Mouse (Mus musculus) neural tube, embryonic 11.5 days (tissue): ENCODE data around the gene Rbfox1. TPM values are rescaled to one million over a fixed set of nuclear protein-coding genes. Genes with fewer than 3 reads are reported as not detected.

ENCODE experiments used
- ATAC-seq: fragments of 200-750 bp; cut with Nextera tagmentation; 2 replicates; pipeline ENCODE4 v1.8.0; 2017; ENCODE audit warnings: moderate number of reproducible peaks, mild to moderate bottlenecking, moderate TSS enrichment, moderate library complexity; ENCODE audit not compliant: insufficient read depth, low FRiP score, low TSS enrichment
- DNase-seq: peaks from one replicate; pipeline ENCODE4 v3.0.0-alpha.2; 2015; ENCODE audit warnings: low spot score
- H3K27ac ChIP-seq: fragments of 300-500 bp; sonication (generic); 2 replicates; pipeline ENCODE4 v1.5.1; 2014; ENCODE audit warnings: low read depth, mild to moderate bottlenecking, low read length
- H3K27me3 ChIP-seq: fragments of 300-500 bp; sonication (generic); 2 replicates; pipeline ENCODE4 v1.6.1; 2014; ENCODE audit warnings: mild to moderate bottlenecking, low read length, mixed read lengths; ENCODE audit not compliant: control insufficient read depth, insufficient read depth
- H3K36me3 ChIP-seq: fragments of 300-500 bp; sonication (generic); 2 replicates; pipeline ENCODE4 v1.6.1; 2014; ENCODE audit warnings: mild to moderate bottlenecking, low read length, moderate library complexity, mixed read lengths; ENCODE audit not compliant: control insufficient read depth, insufficient read depth
- H3K4me1 ChIP-seq: fragments of 300-500 bp; sonication (generic); 2 replicates; pipeline ENCODE4 v1.6.1; 2014; ENCODE audit warnings: low read length, mixed read lengths; ENCODE audit not compliant: control insufficient read depth, insufficient read depth
- H3K4me2 ChIP-seq: fragments of 300-500 bp; sonication (generic); 2 replicates; pipeline ENCODE4 v1.6.1; 2014; ENCODE audit warnings: low read depth, mild to moderate bottlenecking, moderate library complexity
- H3K4me3 ChIP-seq: fragments of 300-500 bp; sonication (generic); 2 replicates; pipeline ENCODE4 v1.5.1; 2014; ENCODE audit warnings: low read depth, low read length
- H3K9ac ChIP-seq: fragments of 300-500 bp; sonication (generic); 2 replicates; pipeline ENCODE4 v1.6.1; 2014; ENCODE audit warnings: mild to moderate bottlenecking, low read length
- H3K9me3 ChIP-seq: fragments of 300-500 bp; sonication (generic); 2 replicates; pipeline ENCODE4 v1.6.1; 2016; ENCODE audit warnings: low read length; ENCODE audit not compliant: control insufficient read depth
- WGBS: fragments of 180-500 bp; shearing (Covaris S2); extraction: QIAGEN DNeasy Blood & Tissue Kit; methylation state at CpG from one replicate; pipeline ENCODE4 v1.1.7; 2014; 5-methylcytosine and 5-hydroxymethylcytosine counted together
- polyA plus RNA-seq: library from polyadenylated mRNA; unstranded; fragments of >200 nt; fragmentation: Nextera tagmentation; extraction: Ambion mirVana; gene quantifications from 2 replicates; pipeline ENCODE4 v1.2.1, GENCODE M21; 2014

The Rbfox1 gene
- polyA plus RNA-seq, 1 experiment from 2014 or later: 32.9 TPM

DNA sequence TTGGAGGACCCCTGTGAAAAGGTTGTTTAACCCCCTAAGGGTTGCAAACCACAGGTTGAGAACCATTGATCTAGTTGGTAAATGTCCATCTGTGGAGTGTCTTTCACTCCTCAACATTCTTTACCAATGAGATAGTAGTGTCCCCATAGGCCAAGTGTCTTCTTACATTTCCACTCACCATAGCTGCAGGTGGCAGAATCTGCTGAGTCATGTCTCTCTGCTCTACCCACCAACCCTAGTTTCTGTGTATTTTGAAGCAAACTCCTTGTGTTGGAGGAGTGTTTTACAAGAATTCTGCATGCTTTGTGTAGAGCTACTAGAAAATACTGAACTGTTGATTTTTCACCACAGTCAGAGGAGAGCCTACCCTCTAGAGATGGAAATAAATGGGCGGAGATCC is 1191.2 kb downstream of the Rbfox1 start:
- Histone ChIP-seq H3K4me2 (no peak overlapping the region), H3K27me3 (no peaks in the 10 kb centered on the region), H3K36me3 (no peaks in the 10 kb centered on the region), H3K4me3 (no peak overlapping the region), H3K9ac (no peak overlapping the region), H3K9me3 (no peaks in the 10 kb centered on the region), H3K27ac (no peak overlapping the region), H3K4me1 (no peaks in the 10 kb centered on the region)
- no peak for ATAC-seq
- WGBS: 93% methylated on average over 1 of the region's 1 CpGs
- no peak for DNase-seq

GRCm38 (mm10) chr16:7076707-7077106 is 1191.6 kb downstream of the Rbfox1 start:
- Histone ChIP-seq H3K27ac (no peak overlapping the region), H3K4me3 (no peak overlapping the region), H3K36me3 (no peaks in the 10 kb centered on the region), H3K4me2 (no peak overlapping the region), H3K9ac (no peak overlapping the region), H3K4me1 (no peaks in the 10 kb centered on the region), H3K27me3 (no peaks in the 10 kb centered on the region), H3K9me3 (no peaks in the 10 kb centered on the region)
- WGBS: 94% methylated on average over 3 of the region's 3 CpGs
- DNase-seq (no peak), ATAC-seq (no peak)

GRCm38 (mm10) chr16:7081074-7081568 is 1196.0 kb downstream of the Rbfox1 start:
- WGBS: 73% methylated on average over 3 of the region's 3 CpGs
- no peak overlapping the region for H3K27ac ChIP-seq
- no peaks in the 10 kb centered on the region for H3K9me3 ChIP-seq
- no peaks in the 10 kb centered on the region for H3K36me3 ChIP-seq
- H3K9ac ChIP-seq: no peak overlapping the region
- H3K27me3 ChIP-seq: no peaks in the 10 kb centered on the region
- H3K4me2 ChIP-seq: no peak overlapping the region
- DNase-seq (no peak), ATAC-seq (no peak)
- no peak overlapping the region for H3K4me3 ChIP-seq
- no peaks in the 10 kb centered on the region for H3K4me1 ChIP-seq

GRCm38 (mm10) chr16:7081684-7082255 is 1196.6 kb downstream of the Rbfox1 start:
- ATAC-seq (no peak), DNase-seq (no peak)
- Histone ChIP-seq H3K9ac (no peak overlapping the region), H3K36me3 (no peaks in the 10 kb centered on the region), H3K9me3 (no peaks in the 10 kb centered on the region), H3K4me2 (no peak overlapping the region), H3K27ac (no peak overlapping the region), H3K4me1 (no peaks in the 10 kb centered on the region), H3K4me3 (no peak overlapping the region), H3K27me3 (no peaks in the 10 kb centered on the region)
- WGBS: 82% methylated on average over 5 of the region's 5 CpGs

DNA sequence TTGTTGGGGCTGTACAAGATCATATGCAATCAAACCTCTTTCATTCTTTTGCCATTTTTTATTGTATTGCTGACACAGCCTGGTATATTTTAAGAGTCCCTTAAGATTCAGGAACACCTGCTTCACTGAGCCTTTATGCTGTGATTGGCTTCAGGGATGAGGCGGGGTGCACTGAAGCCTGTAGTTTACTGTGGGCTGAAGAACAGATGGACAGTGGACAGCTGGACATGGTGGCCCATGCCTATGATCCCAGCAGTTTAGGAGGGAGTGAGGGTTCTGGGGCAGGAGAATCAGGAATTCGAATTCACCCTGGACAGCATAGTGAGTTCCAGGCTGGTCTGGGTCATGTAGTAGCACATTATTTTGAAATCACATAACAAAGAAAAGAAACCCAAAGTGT is 1198.8 kb downstream of the Rbfox1 start:
- no peak overlapping the region for H3K27ac ChIP-seq
- 93% methylated on average over 2 of the region's 2 CpGs for WGBS
- ATAC-seq: no peak
- no peak overlapping the region for H3K4me2 ChIP-seq
- H3K36me3 ChIP-seq: no peaks in the 10 kb centered on the region
- no peaks in the 10 kb centered on the region for H3K4me1 ChIP-seq
- H3K27me3 ChIP-seq: no peaks in the 10 kb centered on the region
- H3K9me3 ChIP-seq: no peaks in the 10 kb centered on the region
- no peak overlapping the region for H3K9ac ChIP-seq
- no peak for DNase-seq
- H3K4me3 ChIP-seq: no peak overlapping the region

GRCm38 (mm10) chr16:7088601-7089430 is 1203.7 kb downstream of the Rbfox1 start:
- no peak overlapping the region for H3K9ac ChIP-seq
- H3K36me3 ChIP-seq: no peaks in the 10 kb centered on the region
- no peaks in the 10 kb centered on the region for H3K4me1 ChIP-seq
- no peak overlapping the region for H3K27ac ChIP-seq
- no peak overlapping the region for H3K4me3 ChIP-seq
- H3K4me2 ChIP-seq: no peak overlapping the region
- no peak for ATAC-seq
- no peaks in the 10 kb centered on the region for H3K9me3 ChIP-seq
- no peaks in the 10 kb centered on the region for H3K27me3 ChIP-seq
- DNase-seq: no peak
- WGBS: 84% methylated on average over 10 of the region's 10 CpGs

DNA sequence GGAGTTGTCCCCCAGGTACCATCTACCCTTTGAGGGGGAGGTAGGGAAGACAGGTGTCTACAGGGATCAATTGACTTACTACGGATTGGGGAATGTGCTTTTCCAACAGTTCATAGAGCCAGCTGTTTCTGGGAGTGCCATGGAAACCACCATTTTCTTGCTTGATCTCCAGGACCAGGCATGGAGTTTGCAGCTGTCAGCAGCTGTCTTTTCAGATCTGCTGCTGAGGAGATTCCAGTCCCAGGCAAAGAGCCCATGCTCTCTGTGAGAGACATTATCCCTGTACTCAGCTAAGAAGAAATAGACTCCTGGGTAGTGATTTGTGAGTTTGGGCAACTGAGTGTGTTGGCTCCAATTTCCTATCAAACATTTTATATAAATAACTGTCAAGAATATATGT is 1204.3 kb downstream of the Rbfox1 start:
- no peaks in the 10 kb centered on the region for H3K9me3 ChIP-seq
- ATAC-seq: no peak
- 83% methylated on average over 1 of the region's 1 CpGs for WGBS
- H3K9ac ChIP-seq: no peak overlapping the region
- no peaks in the 10 kb centered on the region for H3K36me3 ChIP-seq
- no peaks in the 10 kb centered on the region for H3K27me3 ChIP-seq
- no peak overlapping the region for H3K27ac ChIP-seq
- H3K4me2 ChIP-seq: no peak overlapping the region
- H3K4me1 ChIP-seq: no peaks in the 10 kb centered on the region
- H3K4me3 ChIP-seq: no peak overlapping the region
- DNase-seq: no peak

GRCm38 (mm10) chr16:7090205-7090604 is 1205.0 kb downstream of the Rbfox1 start:
- DNase-seq: no peak
- no peak overlapping the region for H3K4me3 ChIP-seq
- H3K36me3 ChIP-seq: no peaks in the 10 kb centered on the region
- no peak overlapping the region for H3K4me2 ChIP-seq
- no peak overlapping the region for H3K9ac ChIP-seq
- no peaks in the 10 kb centered on the region for H3K9me3 ChIP-seq
- H3K27me3 ChIP-seq: no peaks in the 10 kb centered on the region
- H3K4me1 ChIP-seq: no peaks in the 10 kb centered on the region
- no peak for ATAC-seq
- WGBS: 88% methylated on average over 6 of the region's 6 CpGs
- no peak overlapping the region for H3K27ac ChIP-seq

- no peak overlapping the region for H3K9ac ChIP-seq
- H3K9me3 ChIP-seq: no peaks in the 10 kb centered on the region
- H3K4me1 ChIP-seq: no peaks in the 10 kb centered on the region
- H3K27ac ChIP-seq: no peak overlapping the region
- no peak for ATAC-seq
- DNase-seq: no peak
- H3K27me3 ChIP-seq: no peaks in the 10 kb centered on the region
- WGBS: 89% methylated on average over 4 of the region's 4 CpGs
- H3K4me2 ChIP-seq: no peak overlapping the region
- no peak overlapping the region for H3K4me3 ChIP-seq
- H3K36me3 ChIP-seq: no peaks in the 10 kb centered on the region
Observed at GRCm38 (mm10) chr16:7092811-7093210, 1207.7 kb downstream of the Rbfox1 start.
